Mouse (Mus musculus) heart, postnatal 10 days (tissue): Measurements from ENCODE around the gene Rhox4e. TPM values are rescaled to one million over a fixed set of nuclear protein-coding genes. Genes with fewer than 3 reads are reported as not detected.
"Not testable (repeated sequence)": the region's sequence is repeated elsewhere in the genome, so short reads cannot be mapped to it uniquely, and the experiment has no call there.

ENCODE experiments used
- DNase-seq, 2 experiments: peaks; one replicate each; pipeline ENCODE4 v3.0.0; 2021
- intact Hi-C: fragments of 180-260 bp; cut with DNase I; formaldehyde crosslinking; loops from one replicate; pipeline ENCODE4 v1.15.1; 2025
- total RNA-seq, 2 experiments: library from RNA; stranded (reverse); gene quantifications; 2 replicates each; pipeline ENCODE4 v1.2.3; 2021

Gene Rhox4e
- not detected for total RNA-seq

- DNase-seq, intact Hi-C loops: not testable (repeated sequence)
Measured at GRCm38 (mm10) chrX:37557112-37557511, at the start of gene Rhox4e. Gene Rhox4e (plus strand): TSS chrX:37557412.

- DNase-seq, intact Hi-C loops: not testable (repeated sequence)
Measured at GRCm38 (mm10) chrX:37514059-37514458, 43.2 kb upstream of the Rhox4e start, which contains the start of gene Rhox4d. Gene Rhox4d (plus strand): TSS chrX:37514359.

GRCm38 (mm10) chrX:37530152-37530551 is 27.1 kb upstream of the Rhox4e start, which contains the start of gene Rhox2e:
Gene Rhox2e (plus strand): TSS chrX:37530452.
- DNase-seq, intact Hi-C loops: not testable (repeated sequence)

GRCm38 (mm10) chrX:37541719-37542118 is 15.5 kb upstream of the Rhox4e start, which contains the start of gene Rhox3e:
Gene Rhox3e (plus strand): TSS chrX:37542019.
- intact Hi-C loops, DNase-seq: not testable (repeated sequence)

GRCm38 (mm10) chrX:37571105-37571504 is 13.9 kb downstream of the Rhox4e start, which contains the start of gene Rhox2f:
Gene Rhox2f (plus strand): TSS chrX:37571405.
- intact Hi-C loops, DNase-seq: not testable (repeated sequence)

GRCm38 (mm10) chrX:37572638-37573037 is 15.4 kb downstream of the Rhox4e start:
- intact Hi-C loops, DNase-seq: not testable (repeated sequence)

- DNase-seq, intact Hi-C loops: not testable (repeated sequence)
Measured at GRCm38 (mm10) chrX:37580692-37581091, 23.5 kb downstream of the Rhox4e start, which contains the start of gene Rhox3f. Gene Rhox3f (plus strand): TSS chrX:37580992.

GRCm38 (mm10) chrX:37607604-37608003 is 50.4 kb downstream of the Rhox4e start, which contains the start of gene Rhox4f:
Gene Rhox4f (minus strand): TSS chrX:37607704.
- DNase-seq, intact Hi-C loops: not testable (repeated sequence)

Other genes starting within 250 kb of the Rhox4e start
- not detected for gene Rhox3a2, start 177.4 kb upstream of the Rhox4e start, total RNA-seq
- not detected for gene Rhox4a2, start 166.6 kb upstream of the Rhox4e start, total RNA-seq
- not detected for gene Rhox2b, start 145.3 kb upstream of the Rhox4e start, total RNA-seq
- gene Rhox4b, start 124.9 kb upstream of the Rhox4e start, total RNA-seq: not detected
- not detected for gene Rhox2c, start 103.7 kb upstream of the Rhox4e start, total RNA-seq
- gene Rhox3c, start 98.8 kb upstream of the Rhox4e start, total RNA-seq: not detected
- not detected for gene Rhox4c, start 77.1 kb upstream of the Rhox4e start, total RNA-seq
- gene Rhox2d, start 64.0 kb upstream of the Rhox4e start, total RNA-seq: not detected
- gene Rhox4d, start 43.1 kb upstream of the Rhox4e start, total RNA-seq: not detected
- not detected for gene Rhox2e, start 27.0 kb upstream of the Rhox4e start, total RNA-seq
- gene Rhox3e, start 15.4 kb upstream of the Rhox4e start, total RNA-seq: not detected
- not detected for gene Rhox2f, start 14.0 kb downstream of the Rhox4e start, total RNA-seq
- gene Rhox3f, start 23.6 kb downstream of the Rhox4e start, total RNA-seq: not detected
- gene Rhox4f, start 50.3 kb downstream of the Rhox4e start, total RNA-seq: not detected
- gene Rhox3g, start 71.2 kb downstream of the Rhox4e start, total RNA-seq: not detected
- gene Rhox2g, start 86.1 kb downstream of the Rhox4e start, total RNA-seq: not detected
- gene Rhox4g, start 93.9 kb downstream of the Rhox4e start, total RNA-seq: not detected
- gene Rhox3h, start 111.4 kb downstream of the Rhox4e start, total RNA-seq: not detected
- not detected for gene Rhox2h, start 115.9 kb downstream of the Rhox4e start, total RNA-seq
- 1 to 10 TPM; 3.9 to 4.5 TPM for gene Rhox5, start 247.4 kb downstream of the Rhox4e start, total RNA-seq